ENCODE assay signal across 12 mouse cellular contexts in genomic region chr5:85571381-85571780, GRCm38 (mm10).
DNase-seq lines count a peak whose midpoint lies in the region; TF ChIP-seq lines count a peak whose summit lies in the region.
"Had no signal": no experiment of that assay in that cellular context is flagged by ENCODE, and none has a peak within 500 bp of the region (broad histone marks: within the 10 kb centered on the region; RNA-seq: fewer than 3 reads in every experiment).

No protein-coding gene starts in this region.

- 22% methylated on average over 3 of the region's 3 CpGs for WGBS in olfactory bulb, adult 2 months

- TF ChIP-seq POLR2A in olfactory bulb, adult 2 months (IDR thresholded peaks at IDR 0.05; ENCODE audit: insufficient read depth, low read depth, low read length), result no peak

- no peaks in the 10 kb centered on the region for H3K4me1 ChIP-seq in olfactory bulb, adult 2 months (ENCODE audit: control insufficient read depth, insufficient read depth, low read length)
- H3K4me1 ChIP-seq: liver, embryonic 15.5 days; midbrain, embryonic 12.5 days had no signal

- TF ChIP-seq CTCF in olfactory bulb, adult 2 months (IDR thresholded peaks at IDR 0.05; ENCODE audit: insufficient read depth, low read depth, low read length), result no peak
- no peak for TF ChIP-seq CTCF in gastrocnemius, adult 2 months (IDR thresholded peaks at IDR 0.05)

- peak overlapping the region; percentile 57; the same call in 1 of the 2 replicates for H3K27ac ChIP-seq in olfactory bulb, adult 2 months (ENCODE audit: insufficient read depth, low read depth, low read length)
- H3K27ac ChIP-seq in gastrocnemius, adult 2 months, result no peak overlapping the region
- H3K27ac ChIP-seq: liver, embryonic 15.5 days; midbrain, embryonic 12.5 days had no signal

- peak; percentile 17 for DNase-seq in kidney, adult 9 months
- DNase-seq in kidney, adult 11 months, result no peak
- DNase-seq in right cerebral cortex, postnatal 10 days (ENCODE audit: low spot score in 2 of 2), result peak; percentile 23 to 34
- no peak for DNase-seq in right cerebral cortex, adult 18-20 months
- DNase-seq in cerebellum, postnatal 36 days, result peak; percentile 26 to 61
- no peak for DNase-seq in gastrocnemius, adult 2 months
- DNase-seq in gastrocnemius, postnatal 36 days, result no peak
- DNase-seq: adrenal gland, postnatal 14 days; kidney, adult 8-10 months had no signal

- H3K4me3 ChIP-seq in olfactory bulb, adult 2 months (ENCODE audit: insufficient read depth, low read depth, low read length), result no peak overlapping the region
- no peak overlapping the region for H3K4me3 ChIP-seq in gastrocnemius, adult 2 months
- H3K4me3 ChIP-seq: liver, embryonic 15.5 days; midbrain, embryonic 12.5 days had no signal

- intact Hi-C loops in gastrocnemius, adult 2 months (cut with DNase I), result no loop called here
- intact Hi-C loops in gastrocnemius, postnatal 36 days (cut with DNase I), result no loop called here

Comparison
In these comparisons a context has a peak if more than half of its experiments do, and no peak if none do; other contexts are left out.
1. DNase-seq: peak in kidney, adult 9 months (single experiment), right cerebral cortex, postnatal 10 days (2 of 2) and cerebellum, postnatal 36 days (2 of 2); none in kidney, adult 11 months (single experiment), right cerebral cortex, adult 18-20 months (single experiment), gastrocnemius, adult 2 months (single experiment) and gastrocnemius, postnatal 36 days (0 of 2).